Mouse (Mus musculus): ENCODE data around the gene Lrrc15. TPM values are rescaled to one million over a fixed set of nuclear protein-coding genes. Genes with fewer than 3 reads are reported as not detected.
A peak's percentile ranks its signal among the peaks of the same experiment; 100 is the strongest.

Gene Lrrc15
- total and polyA plus RNA-seq, 3 experiments = 0.02 to 0.06 TPM; not detected in 1

DNA sequence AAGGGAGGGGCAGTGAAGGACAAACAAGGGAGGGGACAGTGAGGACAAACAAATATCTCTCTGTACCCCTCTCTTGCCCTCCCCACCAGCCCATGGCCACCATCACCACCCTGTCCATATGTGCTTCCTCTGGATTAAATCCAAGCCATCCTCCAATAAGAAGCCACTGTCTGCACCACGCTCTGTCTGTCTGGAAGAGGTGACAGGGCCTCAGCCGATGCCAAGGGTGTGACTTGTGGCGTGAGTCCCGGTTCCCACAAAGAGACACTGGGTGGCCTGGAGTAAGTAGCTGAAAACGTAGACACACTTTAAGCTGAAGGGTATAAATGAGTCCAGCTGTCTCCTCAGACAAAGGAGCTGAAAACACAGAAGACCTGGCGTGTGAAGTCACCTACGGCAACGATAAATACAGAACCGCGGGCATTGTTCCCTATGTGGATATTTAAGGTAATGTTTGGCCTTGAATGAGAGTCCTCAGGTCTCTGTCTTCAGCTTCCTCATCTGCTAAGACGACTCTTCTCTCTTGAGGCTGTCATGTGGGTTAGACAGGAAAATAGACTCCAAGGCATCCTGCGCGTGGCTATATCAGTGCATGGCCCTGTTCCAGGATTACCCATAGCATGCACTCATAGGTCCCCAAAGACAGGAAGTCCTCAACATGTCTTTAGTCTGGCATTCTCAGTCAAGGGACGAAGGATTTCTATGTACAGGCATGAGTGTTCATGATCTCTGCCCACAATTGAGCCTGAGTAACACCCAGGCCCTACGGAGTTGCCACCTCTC is 7.3 kb downstream of the Lrrc15 start:
- no peak for DNase-seq

DNA sequence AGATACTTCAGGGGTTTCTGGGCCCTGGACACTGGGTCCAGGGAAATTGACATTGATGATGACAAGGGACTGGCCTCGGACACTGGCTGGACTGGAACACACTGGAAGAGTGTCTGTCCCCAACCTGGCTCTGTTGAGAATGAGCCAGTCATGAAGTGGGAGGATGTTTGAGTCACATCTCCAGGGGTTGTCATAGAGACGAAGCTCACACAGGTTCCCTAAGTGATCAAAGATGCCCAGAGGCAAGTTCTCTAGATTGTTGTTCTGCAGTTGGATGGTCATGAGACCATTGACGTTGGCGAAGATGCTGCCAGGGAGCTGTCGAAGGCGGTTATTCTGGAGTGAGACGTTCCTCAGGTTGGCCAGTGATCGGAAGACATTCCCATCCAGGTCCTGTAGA is 10.0 kb downstream of the Lrrc15 start:
- no peak for DNase-seq

DNA sequence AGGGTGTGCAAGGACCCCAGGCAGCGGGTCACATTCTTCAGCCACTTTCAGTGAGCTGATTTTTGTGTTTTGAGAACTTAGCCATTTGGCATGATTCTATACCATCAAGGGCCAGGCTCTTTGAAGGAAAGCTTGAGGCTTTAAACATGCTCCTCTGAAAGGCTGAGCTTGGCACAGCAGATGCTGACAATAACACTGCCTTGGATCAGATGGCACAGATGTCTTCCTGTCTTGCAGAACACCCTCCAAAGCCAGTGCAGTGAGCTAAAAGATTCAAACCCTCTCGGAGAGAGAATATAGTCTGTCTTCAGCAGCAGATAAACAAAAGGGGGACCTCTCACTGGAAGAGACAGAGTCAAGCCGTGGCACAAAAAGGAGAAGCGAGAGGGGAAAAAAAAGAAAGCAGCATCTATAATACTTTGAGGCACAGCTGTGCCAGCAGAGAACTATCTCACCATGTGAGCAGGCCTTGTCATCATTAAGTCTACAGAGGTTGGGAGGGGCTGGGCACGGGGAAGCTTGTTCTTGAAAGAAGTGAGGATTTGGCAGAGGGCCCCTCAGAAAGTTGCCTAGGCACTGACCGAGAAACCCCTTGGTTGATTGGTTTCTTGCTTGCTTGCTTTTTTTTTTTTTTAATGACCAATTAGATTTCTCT is 11.0 kb downstream of the Lrrc15 start:
- no peak for DNase-seq

DNA sequence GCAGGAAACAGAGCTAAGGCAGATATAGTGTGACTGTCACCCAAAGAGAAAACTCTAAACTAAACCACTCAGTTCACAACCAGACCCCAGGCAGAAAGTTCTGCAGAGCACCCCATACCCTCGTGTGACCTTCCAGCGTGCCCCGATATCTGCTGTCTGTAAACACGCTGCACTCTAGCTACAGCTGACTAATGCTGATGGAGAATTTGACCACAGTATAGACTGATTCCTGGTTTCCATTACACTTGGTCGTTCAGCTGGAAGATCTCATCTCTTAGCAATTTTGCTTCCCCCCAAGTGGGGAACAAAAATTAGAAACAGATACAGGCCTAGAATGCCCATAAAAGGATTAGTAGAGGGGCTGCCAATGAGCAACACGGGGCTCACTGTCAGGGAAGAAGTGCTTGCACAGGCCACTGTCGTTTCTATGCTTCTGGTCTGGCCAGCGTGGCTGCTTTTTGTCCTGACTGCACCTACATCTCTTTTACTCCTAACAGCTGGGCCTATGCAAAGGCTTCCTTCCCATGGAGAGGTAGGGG is 11.8 kb downstream of the Lrrc15 start:
- DNase-seq = no peak

DNA sequence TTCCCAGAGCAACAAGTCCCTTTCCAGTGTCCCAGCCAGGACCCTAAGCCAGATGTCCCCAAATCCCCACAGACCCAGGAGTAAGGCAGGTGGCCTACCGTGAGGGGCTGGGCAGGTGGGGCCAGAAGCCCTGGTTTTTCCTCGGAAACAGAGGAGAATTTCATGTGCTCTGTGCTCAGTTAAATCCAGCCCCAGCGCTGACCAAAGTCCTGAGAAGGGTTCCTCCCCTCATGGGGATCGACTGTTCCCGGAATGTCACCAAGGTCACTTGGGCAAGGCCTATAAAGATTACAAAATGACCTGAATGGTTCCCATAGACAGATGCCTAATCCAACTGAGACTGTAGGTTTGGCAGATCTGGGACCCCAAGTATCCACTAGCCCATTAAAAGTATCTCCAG is 15.7 kb downstream of the Lrrc15 start, which contains the start of gene Cpn2:
TSS of gene Cpn2 (minus strand) at position 141 of the 400 bp plus-strand sequence.
- peak; percentile 44 for DNase-seq

DNA sequence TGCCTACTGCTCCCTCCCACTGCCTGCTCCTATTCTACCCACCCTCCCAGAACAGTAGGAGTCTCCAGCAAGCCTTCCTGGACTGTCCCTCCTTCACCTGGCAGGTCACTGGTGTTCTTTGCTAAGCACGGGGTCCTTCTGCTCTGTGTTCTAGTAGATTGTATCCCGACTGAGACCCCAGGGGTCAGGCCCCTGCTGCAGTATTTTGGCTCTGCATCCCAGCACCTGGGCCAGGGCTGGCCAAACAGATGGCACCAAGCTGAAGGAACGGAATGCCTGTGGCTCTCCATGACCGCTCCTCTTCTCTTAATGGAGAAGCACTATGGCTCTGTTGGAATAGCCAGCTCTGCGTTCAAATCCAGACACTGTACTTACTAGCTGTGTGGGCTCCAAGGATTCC is 16.5 kb downstream of the Lrrc15 start:
- DNase-seq = no peak

DNA sequence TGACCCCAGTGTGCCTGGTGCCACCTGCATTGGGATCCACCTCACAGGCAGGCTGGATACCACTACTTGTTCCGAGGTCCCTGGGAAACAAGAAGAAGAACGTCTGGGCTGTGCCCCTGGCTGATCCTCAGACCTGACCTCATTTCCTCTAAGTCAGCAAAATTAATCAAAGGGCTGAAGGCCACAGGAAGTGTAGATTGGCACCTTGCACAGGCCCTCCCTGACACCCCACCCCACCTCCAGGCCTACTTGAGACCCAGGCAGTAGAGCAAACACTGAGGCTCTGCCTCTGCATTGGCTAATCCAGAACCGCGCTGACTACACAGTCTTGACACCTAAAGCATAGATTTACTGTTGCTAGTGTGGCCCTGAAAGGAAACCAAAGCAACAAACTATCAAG is 17.4 kb downstream of the Lrrc15 start:
- DNase-seq = no peak

DNA sequence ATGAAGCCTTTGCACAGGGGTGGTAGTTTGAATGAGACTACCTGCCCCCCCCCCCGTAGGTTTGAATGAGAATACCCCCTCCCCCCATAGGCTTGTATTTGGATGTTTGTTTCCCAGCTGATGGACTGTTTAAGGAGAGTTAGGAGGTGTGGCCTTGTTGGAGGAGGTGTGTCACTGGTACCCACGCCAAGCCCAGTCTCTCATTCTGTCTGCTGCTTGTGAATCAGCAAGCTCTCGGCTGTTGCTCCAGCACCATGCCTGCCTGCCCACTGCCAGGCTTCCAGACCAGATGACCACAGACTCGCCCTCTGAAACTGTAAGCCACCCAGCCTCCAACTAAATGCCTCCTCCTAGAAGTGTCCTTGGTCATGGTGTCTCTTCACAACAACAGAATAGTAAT is 19.9 kb downstream of the Lrrc15 start:
- DNase-seq = no peak

DNA sequence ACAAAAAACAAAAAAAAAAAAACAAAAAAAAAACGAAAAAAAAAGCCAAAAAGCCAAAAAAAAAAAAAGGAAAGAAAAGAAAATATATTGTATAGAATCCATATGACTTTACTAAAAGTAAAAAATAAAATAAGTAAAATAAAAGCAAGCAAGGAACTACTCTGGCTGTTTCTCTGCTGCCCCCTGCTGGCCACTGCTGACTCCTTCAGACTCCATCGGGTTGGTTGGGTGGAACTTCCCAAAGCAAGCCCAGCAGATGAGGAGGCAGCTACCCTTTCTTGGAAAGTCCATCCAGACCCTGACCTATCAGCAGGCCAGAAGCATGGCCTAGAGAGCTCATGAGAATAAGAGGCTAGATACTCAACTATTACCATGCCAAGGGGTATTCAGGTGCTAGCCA is 20.4 kb downstream of the Lrrc15 start:
- peak; percentile 64 for DNase-seq

DNA sequence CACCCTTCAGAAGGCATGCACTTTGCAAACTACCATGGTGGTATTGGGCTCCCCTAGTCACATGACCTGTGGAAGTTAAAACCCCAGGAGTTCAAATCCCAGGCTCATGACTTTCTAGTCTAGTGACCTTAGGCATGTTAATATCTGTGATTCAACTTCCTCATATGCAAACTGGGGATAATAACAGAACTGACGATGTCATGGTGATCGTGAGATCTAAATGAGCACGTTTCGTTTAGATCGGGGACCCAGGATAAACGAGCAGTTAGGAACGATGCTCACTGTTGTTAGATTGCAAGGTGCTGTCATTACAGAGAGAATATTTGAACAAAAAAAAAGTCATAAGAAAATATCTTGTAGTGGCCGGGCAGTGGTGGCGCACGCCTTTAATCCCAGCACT is 20.9 kb downstream of the Lrrc15 start:
- no peak for DNase-seq

DNA sequence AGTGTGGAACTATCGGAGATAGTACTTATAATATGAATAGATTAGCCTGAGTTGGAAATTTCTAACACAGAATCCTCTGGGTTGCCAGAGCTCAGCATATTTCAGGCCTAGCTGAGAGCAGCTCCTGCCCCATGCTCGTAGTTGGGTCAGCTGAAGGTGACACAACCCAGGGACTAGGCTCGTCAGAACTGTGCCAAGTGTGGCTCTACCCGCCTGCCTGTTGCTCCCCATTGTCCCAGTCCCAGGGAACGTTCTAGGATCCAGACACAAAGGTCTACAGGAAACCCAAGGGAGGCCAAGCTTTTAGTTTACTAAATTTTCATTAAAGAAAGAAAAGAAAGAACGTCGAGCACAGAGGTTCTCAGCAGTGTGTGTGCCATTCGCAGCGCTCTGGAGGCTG is 21.7 kb downstream of the Lrrc15 start:
- DNase-seq = no peak

DNA sequence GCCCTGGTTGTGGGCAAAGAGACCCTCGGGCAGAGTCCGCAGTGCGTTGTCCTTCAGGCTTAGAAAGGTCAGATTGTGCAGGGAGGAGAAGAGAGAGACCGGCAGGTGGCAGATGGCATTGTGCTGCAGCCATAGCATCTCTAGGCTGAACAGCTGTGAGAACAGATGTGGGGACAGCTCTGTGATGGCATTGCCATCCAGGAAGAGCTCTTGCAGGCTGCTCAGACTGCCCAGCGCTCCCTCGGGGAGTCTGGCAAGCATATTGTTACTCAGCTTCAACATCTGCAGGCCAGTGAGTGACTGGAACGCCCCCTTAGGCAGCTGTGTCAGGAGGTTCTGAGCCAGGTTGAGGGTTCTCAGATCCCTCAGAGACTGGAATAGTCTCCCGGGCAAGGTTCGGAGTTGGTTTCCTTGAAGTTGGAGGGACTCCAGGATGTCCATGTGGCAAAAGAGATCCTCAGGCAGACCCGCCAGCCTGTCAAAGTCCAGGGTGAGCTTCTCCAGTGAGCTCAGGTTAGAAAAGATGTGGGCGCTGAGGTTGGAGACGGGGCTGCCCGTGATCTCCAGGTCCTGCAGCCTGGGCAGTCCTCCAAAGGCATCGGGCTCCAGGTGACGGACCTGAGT is 22.9 kb downstream of the Lrrc15 start:
- DNase-seq = no peak

DNA sequence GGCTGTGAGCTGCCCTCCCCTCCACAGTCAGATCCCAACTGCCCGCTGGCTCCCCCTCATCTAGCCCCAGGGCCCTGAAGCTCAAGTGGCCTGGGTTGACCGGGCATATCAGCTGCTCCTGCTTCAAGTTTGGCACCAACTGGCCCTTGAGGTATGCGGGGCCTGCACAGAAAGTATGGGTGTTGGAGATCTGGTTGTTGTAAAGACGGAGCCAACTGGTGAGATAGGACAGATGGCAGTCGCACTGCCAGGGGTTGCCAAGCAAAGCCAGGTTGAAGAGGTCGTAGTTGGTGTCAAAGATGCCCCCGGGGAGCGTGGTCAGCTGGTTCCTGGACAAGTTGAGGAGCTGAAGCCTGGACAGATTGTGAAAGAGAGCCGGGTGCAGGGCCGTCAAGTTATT is 23.6 kb downstream of the Lrrc15 start:
- DNase-seq = no peak

DNA sequence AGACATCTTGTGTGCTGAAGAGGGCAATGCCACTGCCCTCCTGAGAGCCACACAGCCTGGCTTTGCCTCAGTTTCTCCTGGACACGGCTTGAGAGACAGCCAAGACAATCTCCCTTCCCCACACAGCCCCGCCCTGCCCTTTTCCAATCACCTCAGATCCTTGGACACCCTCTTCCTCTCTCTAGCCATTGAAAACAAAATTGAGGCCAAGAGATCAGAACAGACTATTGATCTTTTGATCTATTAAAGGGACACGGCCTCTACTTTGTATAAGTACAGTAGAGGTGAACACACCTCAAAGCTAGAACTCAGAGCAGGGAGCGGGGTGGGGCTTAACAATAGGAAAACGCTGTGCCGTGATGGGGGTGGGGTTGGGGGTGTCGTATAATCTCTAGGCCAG is 24.6 kb downstream of the Lrrc15 start:
- no peak for DNase-seq

DNA sequence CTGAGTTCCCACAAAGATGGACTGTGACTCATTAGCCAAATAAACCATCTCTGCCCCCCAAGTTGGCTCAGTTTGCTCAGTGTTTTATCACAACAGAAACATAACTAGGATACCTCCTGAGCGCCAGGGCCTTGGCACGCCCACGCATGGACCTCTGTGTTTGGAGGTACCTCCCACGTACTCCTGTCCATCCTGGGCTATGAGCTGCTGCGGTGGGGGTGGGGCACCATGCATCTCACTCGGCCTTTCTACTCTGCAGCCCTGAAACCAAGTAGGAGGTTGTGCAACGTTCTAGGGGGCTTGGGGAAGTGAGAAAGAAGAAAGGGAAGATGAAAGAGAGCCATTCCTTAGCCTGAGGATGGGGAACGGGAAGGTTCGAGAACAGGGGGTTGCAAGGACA is 25.3 kb downstream of the Lrrc15 start:
- no peak for DNase-seq

DNA sequence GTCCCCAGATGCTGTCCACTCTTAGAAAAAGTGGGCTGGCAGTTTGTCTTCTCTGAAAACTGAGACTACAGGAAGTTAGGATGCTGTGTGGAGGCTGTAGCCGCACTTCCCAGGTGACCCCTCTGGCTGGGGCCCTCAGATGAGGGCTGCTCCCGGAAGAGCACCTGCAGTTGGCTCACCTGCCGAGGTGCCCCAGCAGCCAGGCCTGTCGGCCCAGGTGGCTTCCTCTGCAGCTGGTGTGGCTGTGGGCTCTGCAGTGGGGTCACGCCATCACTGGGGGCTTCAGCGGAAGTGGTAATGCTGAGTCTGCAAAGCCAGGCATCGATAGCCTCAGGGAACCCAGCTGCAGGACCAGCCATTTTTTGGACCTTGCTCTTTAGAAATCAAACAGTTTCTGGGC is 28.0 kb downstream of the Lrrc15 start:
- DNase-seq = no peak

DNA sequence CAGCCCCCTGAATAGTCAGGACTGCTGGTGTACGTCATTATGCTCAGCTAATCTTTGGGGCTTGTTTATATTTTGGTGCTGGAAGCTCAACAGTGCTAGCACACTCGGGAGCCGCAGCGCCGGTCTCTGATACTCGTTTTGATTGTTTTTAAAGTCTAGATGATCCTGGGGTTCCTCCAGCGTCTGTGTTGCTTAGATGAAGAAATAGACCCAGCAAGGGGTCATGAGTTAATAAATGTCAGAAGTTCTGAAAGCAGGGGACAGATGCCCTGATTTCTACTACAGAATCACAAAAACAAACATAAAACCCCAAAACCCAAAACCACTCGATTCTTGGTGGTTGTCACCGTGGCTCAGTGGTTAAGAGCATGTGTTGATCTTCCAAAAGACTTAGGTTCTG is 29.2 kb downstream of the Lrrc15 start:
- no peak for DNase-seq

DNA sequence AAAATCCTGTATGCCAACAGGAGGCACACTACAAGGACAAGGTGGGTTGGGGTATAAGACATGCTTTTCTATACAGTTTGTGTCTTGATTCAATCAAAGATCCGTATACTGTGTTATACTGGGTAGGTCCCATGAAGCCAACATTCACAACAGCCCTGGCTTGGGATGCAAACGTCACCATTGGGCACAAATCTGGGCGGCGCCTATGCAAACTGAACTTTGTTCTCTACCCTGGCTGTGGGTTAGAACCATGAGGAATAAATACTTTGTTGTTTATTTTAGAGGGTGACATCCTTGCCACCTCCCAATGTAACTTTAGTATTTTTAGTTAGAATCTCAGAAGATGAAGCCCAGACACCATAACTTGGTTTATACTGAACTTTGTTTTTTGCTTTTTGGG is 29.7 kb downstream of the Lrrc15 start:
- no peak for DNase-seq

DNA sequence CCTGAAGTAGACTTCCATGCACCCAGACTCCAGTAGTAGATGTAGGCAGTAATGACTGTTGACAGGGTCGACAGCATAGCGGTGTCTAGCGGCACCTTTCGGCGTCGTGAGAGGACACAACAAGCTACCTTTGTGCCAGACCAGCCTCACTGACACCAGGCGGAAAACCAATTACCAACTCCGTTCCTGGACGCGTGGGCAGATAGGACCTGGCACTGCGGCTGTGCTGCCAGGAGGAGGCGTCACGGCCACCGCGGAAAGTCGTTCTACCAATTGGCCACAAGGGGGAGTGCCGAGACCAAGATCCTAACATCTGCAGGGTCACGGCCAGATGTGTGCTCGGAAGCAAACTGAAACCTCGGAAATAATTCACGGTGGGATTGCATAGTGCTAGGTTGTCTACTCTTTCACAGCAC is 31.0 kb downstream of the Lrrc15 start:
- DNase-seq = peak; percentile 87

DNA sequence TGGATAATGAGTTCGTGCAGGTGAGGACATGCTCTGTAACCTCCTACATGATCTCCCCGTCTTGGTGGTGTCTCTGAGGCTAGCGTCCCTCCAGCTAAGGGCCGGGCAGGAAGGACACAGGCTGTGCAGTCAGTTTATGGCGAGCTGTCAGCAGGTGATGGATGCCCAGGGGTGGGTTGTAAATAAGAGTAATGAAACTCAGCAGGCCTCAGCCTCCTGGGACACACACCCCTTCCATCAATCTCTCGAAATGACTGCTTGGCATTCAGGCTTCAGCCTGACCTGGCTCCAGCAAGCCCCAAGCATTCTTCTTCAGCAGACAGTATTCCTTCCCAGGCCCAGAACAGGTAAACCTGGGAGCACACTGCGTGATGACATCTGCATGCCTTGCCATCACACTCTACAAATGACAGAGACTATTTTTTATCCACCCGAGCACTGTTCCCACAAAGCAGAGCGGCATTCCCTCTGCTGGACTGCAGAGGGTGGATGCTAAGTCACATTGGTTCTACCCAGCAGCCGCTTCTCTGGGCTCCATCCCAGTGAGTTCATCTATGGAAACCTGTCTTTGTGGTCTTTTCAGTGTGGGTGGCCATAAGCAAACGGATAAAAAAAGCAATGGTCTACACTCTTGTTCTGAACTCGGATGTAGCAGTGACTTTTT is 38.9 kb downstream of the Lrrc15 start:
- no peak for DNase-seq

DNA sequence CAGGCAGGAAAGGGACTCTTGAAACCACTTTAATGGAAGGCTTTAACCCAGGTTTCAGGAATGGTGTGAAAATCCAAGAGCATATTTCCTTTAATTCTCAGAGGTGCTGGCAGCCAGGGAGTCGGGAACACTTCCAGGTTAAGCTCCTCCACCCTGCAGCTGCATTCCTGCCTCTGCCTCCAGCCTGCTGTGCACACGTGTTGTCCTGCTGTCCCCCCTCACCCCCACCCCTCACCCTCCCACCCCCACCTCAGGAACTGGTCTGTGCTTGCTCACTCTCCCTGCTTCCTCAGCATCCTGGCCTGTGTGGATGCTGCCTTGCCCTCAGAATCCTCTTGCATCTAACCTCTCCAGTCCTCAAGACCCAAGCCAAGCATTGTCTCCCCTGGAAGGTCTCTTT is 41.4 kb downstream of the Lrrc15 start:
- no peak for DNase-seq

DNA sequence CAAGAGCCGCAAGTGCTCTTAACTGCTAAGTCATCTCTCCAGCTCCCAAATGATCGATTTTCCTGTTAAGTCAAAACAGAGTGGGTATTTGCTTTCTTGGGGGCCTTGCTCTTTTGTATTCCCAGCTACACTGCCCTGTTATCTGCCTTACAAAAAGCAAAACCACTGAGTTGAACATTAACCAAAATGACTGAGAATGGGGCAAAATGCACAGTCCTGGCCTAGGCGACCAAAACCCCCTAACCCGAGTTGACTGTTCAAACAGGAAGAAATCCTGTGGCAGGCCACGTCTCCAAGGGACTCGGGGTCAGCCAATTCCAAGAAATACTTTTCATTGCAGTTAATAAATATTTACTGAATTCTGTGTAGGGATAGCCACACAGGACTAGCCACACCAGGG is 44.3 kb downstream of the Lrrc15 start:
- DNase-seq = no peak

Measured in adrenal gland, adult 2 months (tissue).